Mouse (Mus musculus) hindbrain, embryonic 12.5 days (tissue): ENCODE measurements around the gene Higd1b. TPM values are rescaled to one million over a fixed set of nuclear protein-coding genes. Genes with fewer than 3 reads are reported as not detected.

Experiments
- ATAC-seq: fragments of 200-750 bp; cut with Nextera tagmentation; 2 replicates; pipeline ENCODE4 v1.8.0; 2017; ENCODE audit warnings: moderate TSS enrichment; ENCODE audit not compliant: low FRiP score
- H3K27ac ChIP-seq: fragments of 300-500 bp; sonication (generic); 2 replicates; pipeline ENCODE4 v1.5.1; 2016; ENCODE audit warnings: mild to moderate bottlenecking
- H3K27me3 ChIP-seq: fragments of 300-500 bp; sonication (generic); 2 replicates; pipeline ENCODE4 v1.6.1; 2016; ENCODE audit warnings: mild to moderate bottlenecking
- H3K36me3 ChIP-seq: fragments of 300-500 bp; sonication (generic); 2 replicates; pipeline ENCODE4 v1.6.1; 2016; ENCODE audit warnings: mild to moderate bottlenecking
- H3K4me1 ChIP-seq: fragments of 300-500 bp; sonication (generic); 2 replicates; pipeline ENCODE4 v1.6.1; 2016
- H3K4me2 ChIP-seq: fragments of 300-500 bp; sonication (generic); replicated peaks from 2 replicates; pipeline ENCODE4 v1.6.1; 2016; ENCODE audit warnings: mild to moderate bottlenecking
- H3K4me3 ChIP-seq: fragments of 300-500 bp; sonication (generic); 2 replicates; pipeline ENCODE4 v1.5.1; 2016; ENCODE audit warnings: mild to moderate bottlenecking
- H3K9ac ChIP-seq: fragments of 300-500 bp; sonication (generic); 2 replicates; pipeline ENCODE4 v1.6.1; 2016; ENCODE audit warnings: mild to moderate bottlenecking, moderate library complexity
- H3K9me3 ChIP-seq: fragments of 300-500 bp; sonication (generic); replicated peaks from 2 replicates; pipeline ENCODE4 v1.6.1; 2016; ENCODE audit warnings: mild to moderate bottlenecking
- WGBS: fragments of 180-500 bp; shearing (Covaris S2); methylation state at CpG from one replicate; pipeline ENCODE4 v1.1.7; 2016; 5-methylcytosine and 5-hydroxymethylcytosine counted together
- polyA plus RNA-seq: library from polyadenylated mRNA; unstranded; fragments of >200 nt; fragmentation: Nextera tagmentation; extraction: Ambion mirVana; gene quantifications from 2 replicates; pipeline ENCODE4 v1.2.1, GENCODE M21; 2016

The Higd1b gene
- polyA plus RNA-seq, 1 experiment from 2014 or later: not detected

DNA sequence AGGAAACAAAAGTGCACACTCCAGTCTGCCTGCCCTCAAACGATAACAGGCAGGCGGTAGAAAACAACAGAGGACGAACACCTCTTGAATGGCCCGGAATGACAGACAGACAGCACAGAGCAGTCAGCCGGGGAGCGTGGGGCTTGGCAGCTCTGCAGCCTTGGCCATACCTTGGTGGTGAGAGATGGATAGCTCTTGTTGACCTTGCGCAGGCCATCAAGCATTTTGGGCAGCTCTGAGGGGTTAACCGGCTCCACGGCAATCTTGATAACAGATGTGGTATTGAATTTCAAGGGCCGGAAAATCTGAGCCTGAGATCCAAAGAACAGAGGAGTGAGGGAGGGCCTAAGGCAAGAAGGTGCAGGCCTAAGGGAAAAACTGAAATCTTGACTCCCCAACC lies 10.3 kb downstream of the Higd1b start:
- no peak overlapping the region for H3K4me2 ChIP-seq
- H3K9me3 ChIP-seq: no peaks in the 10 kb centered on the region
- H3K4me3 ChIP-seq: no peak overlapping the region
- WGBS: 85% methylated on average over 10 of the region's 10 CpGs
- no peak for ATAC-seq
- peaks cover 100% of the 10 kb centered on the region for H3K36me3 ChIP-seq
- H3K4me1 ChIP-seq: no peaks in the 10 kb centered on the region
- H3K27me3 ChIP-seq: no peaks in the 10 kb centered on the region
- no peak overlapping the region for H3K27ac ChIP-seq
- no peak overlapping the region for H3K9ac ChIP-seq

DNA sequence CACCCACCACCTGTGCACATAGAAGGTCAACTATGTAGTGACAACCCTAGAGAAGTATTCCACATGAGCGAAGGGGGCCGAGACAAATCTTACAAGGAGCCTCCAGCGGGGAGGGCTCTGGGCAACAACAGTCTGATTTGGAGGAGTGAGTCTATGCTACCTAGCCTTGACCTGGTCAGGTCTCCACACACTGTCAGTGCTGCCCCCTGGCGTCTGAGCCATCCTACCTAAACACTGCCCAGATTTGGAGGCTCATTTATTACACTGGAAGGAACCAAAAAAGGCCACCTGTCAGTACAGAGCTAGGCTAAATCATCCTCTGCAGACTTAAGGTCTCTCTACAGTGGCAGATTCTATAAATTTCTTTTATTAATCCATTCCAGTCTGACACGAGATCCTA lies 16.2 kb downstream of the Higd1b start:
- Histone ChIP-seq H3K27ac (no peak overlapping the region), H3K4me1 (no peaks in the 10 kb centered on the region), H3K36me3 (peaks cover 94% of the 10 kb centered on the region), H3K9ac (no peak overlapping the region), H3K4me2 (no peak overlapping the region), H3K4me3 (no peak overlapping the region), H3K27me3 (no peaks in the 10 kb centered on the region), H3K9me3 (no peaks in the 10 kb centered on the region)
- 69% methylated on average over 5 of the region's 5 CpGs for WGBS
- ATAC-seq: no peak

DNA sequence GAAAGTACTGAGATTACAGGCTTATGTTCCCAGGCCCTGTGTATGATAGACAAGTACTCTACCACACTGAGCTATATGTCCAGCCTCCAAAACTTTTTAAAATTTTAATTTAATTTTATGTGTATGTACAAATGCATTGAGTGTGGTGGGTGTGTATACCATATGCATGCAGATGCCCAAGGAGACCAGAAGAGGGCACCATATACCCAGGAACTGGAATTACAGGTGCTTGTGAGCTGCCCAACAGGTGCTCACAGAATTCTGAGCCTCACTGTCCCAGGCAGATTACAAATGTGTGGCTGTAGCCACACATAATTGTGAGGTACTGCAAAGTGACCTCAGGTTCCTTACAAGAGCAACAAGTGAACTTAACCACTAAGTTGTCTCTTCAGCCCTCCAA lies 18.1 kb downstream of the Higd1b start:
- Histone ChIP-seq H3K9ac (no peak overlapping the region), H3K27me3 (no peaks in the 10 kb centered on the region), H3K27ac (no peak overlapping the region), H3K9me3 (no peaks in the 10 kb centered on the region), H3K4me2 (no peak overlapping the region), H3K4me3 (no peak overlapping the region), H3K4me1 (no peaks in the 10 kb centered on the region), H3K36me3 (peaks cover 94% of the 10 kb centered on the region)
- no peak for ATAC-seq

DNA sequence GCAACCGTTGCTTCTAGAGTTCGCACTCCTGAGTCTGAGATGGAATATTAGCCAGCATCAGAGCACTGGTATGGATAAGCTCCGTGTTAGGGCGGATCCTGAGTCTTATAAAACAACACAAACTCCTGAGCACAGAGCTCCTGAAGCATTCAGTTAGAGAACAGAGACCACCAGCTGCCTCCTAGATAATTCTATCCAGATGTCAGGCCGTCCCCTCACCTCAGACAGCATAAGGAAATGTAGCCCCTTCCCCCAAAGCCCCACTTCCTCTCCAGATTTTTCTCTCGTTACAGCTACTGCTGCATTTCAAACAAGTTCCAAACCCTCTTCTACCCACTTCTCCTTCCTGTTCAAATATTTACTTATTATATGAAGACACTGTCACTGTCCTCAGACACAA lies 20.3 kb downstream of the Higd1b start:
- no peaks in the 10 kb centered on the region for H3K9me3 ChIP-seq
- WGBS: 72% methylated on average over 6 of the region's 6 CpGs
- no peak overlapping the region for H3K9ac ChIP-seq
- no peak overlapping the region for H3K4me2 ChIP-seq
- peaks cover 93% of the 10 kb centered on the region for H3K36me3 ChIP-seq
- H3K27me3 ChIP-seq: no peaks in the 10 kb centered on the region
- H3K4me3 ChIP-seq: no peak overlapping the region
- H3K27ac ChIP-seq: no peak overlapping the region
- ATAC-seq: no peak
- no peaks in the 10 kb centered on the region for H3K4me1 ChIP-seq

DNA sequence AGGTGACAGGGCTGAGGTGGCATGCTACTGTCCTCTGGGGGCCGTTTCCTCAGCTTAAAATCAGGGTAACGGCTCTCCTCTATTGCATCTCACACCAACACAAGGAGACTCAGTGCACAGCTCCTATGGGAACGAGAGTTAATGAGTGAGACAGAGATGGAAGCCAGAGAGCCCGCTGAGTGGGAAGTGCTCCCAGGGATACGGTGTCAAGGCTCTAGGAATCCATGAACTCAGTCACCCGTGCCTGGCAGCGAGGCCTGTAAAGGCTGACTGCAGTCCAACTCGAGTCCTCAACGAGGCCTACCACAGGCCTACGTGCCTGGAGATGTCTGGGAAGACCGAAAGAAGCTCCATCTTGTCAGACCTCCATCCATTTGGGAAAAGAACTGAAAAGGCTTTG lies 23.3 kb downstream of the Higd1b start:
- H3K4me3 ChIP-seq: no peak overlapping the region
- H3K4me1 ChIP-seq: no peaks in the 10 kb centered on the region
- H3K9me3 ChIP-seq: no peaks in the 10 kb centered on the region
- peaks cover 92% of the 10 kb centered on the region for H3K36me3 ChIP-seq
- WGBS: 87% methylated on average over 11 of the region's 11 CpGs
- H3K4me2 ChIP-seq: no peak overlapping the region
- H3K9ac ChIP-seq: no peak overlapping the region
- no peak overlapping the region for H3K27ac ChIP-seq
- H3K27me3 ChIP-seq: no peaks in the 10 kb centered on the region
- no peak for ATAC-seq

DNA sequence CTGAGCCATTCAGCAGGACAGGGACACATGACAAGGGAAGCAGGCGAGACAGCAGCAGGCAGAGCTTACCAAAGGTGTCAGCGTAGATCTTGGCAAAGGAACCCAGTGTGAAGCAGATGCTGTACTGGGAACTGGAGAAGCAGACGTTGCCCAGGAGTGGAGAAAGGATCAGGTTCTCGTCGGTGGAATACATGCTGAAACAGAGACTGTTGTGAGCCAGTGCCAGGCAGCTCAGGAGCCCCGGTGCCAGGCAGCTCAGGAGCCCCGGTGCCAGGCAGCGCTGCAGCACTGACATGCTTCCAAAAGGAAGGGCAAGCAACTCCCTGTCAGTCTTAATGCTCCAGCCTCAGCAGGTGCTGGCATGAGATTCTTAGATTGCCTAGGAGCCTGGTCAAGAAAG lies 24.3 kb downstream of the Higd1b start:
- H3K4me1 ChIP-seq: no peaks in the 10 kb centered on the region
- no peak overlapping the region for H3K27ac ChIP-seq
- H3K36me3 ChIP-seq: peaks cover 86% of the 10 kb centered on the region
- no peaks in the 10 kb centered on the region for H3K27me3 ChIP-seq
- ATAC-seq: no peak
- 92% methylated on average over 8 of the region's 8 CpGs for WGBS
- H3K4me3 ChIP-seq: no peak overlapping the region
- no peak overlapping the region for H3K9ac ChIP-seq
- H3K9me3 ChIP-seq: no peaks in the 10 kb centered on the region
- no peak overlapping the region for H3K4me2 ChIP-seq

DNA sequence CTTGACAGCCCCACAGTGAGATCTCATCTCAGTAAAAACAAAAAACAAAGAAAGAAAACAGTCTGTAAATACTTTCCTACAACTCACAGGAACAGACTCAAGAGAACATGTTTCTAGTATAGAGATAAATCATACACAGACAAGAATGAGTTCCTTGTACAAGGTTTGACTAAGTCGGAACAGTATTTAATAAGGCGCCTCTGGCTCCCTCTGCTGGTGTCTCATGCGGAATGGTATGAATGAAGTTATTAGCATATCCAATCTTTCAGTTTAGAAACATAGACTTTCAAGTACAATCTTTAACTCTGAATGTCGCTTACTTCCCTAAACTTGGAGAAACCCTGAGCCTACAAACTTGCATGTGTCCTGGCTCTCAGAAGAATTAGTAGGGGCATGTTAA lies 28.6 kb downstream of the Higd1b start:
- Histone ChIP-seq H3K27me3 (no peaks in the 10 kb centered on the region), H3K9me3 (no peaks in the 10 kb centered on the region), H3K36me3 (peaks cover 87% of the 10 kb centered on the region), H3K4me1 (no peaks in the 10 kb centered on the region), H3K9ac (no peak overlapping the region), H3K4me3 (no peak overlapping the region), H3K27ac (no peak overlapping the region), H3K4me2 (no peak overlapping the region)
- 43% methylated on average over 4 of the region's 4 CpGs for WGBS
- ATAC-seq: no peak

DNA sequence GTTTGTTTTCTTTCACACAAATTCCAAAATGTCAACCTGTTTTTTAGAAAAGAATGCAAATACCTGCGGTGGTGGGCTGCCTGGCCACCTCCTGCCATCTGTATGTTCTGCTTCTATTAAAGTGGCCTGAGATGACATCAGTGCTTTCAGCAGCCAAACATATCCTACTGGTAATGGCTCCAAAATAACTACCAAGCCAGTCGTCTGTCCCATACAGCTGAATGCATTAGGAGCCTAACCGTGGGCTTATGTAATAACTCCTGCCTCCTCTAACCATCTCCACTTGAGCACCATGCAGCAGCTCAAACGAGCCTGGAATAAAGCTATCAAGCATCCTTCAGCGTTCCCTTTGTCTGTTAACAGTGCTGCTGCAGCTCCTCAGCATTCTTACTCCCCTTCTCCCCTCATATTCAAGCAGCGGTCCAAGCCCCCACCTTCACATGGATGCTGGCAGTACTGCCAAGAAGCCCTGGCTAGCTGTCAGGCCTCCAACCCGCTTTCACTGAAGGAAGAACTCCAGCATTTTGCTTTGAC lies 39.2 kb downstream of the Higd1b start:
- H3K36me3 ChIP-seq: peaks cover 49% of the 10 kb centered on the region
- H3K27me3 ChIP-seq: no peaks in the 10 kb centered on the region
- no peak for ATAC-seq
- H3K4me1 ChIP-seq: peaks cover 8% of the 10 kb centered on the region
- no peak overlapping the region for H3K4me3 ChIP-seq
- H3K27ac ChIP-seq: no peak overlapping the region
- no peaks in the 10 kb centered on the region for H3K9me3 ChIP-seq
- H3K9ac ChIP-seq: no peak overlapping the region
- 93% methylated on average over 7 of the region's 7 CpGs for WGBS
- no peak overlapping the region for H3K4me2 ChIP-seq

DNA sequence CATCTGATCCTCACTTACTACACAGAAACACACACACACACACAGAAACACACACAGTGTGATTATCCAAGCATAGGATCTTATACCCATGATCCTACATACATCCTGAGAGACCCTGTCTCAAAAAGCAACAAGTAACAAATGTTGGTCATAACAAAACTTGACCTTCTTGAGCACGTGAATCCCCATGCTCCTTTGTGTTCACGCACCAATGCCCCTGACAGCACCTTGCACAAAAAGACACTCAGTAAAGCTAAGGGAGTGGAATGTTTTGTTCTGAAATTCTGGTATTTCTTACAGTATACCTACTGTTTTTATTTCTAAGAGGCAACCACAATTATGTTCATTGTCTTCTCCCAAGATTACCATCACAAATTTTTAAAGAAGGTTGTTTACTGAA lies 43.9 kb downstream of the Higd1b start:
- 66% methylated on average over 2 of the region's 2 CpGs for WGBS
- no peak for ATAC-seq
- peaks cover 13% of the 10 kb centered on the region for H3K27me3 ChIP-seq
- 0 out of 2 replicates have a peak overlapping the region, but pooled peaks have one; percentile 76 for H3K4me3 ChIP-seq
- no peak overlapping the region for H3K27ac ChIP-seq
- peaks cover 23% of the 10 kb centered on the region for H3K36me3 ChIP-seq
- H3K4me1 ChIP-seq: peaks cover 17% of the 10 kb centered on the region
- peak overlapping the region; percentile 72 for H3K4me2 ChIP-seq
- H3K9ac ChIP-seq: no peak overlapping the region
- H3K9me3 ChIP-seq: no peaks in the 10 kb centered on the region

DNA sequence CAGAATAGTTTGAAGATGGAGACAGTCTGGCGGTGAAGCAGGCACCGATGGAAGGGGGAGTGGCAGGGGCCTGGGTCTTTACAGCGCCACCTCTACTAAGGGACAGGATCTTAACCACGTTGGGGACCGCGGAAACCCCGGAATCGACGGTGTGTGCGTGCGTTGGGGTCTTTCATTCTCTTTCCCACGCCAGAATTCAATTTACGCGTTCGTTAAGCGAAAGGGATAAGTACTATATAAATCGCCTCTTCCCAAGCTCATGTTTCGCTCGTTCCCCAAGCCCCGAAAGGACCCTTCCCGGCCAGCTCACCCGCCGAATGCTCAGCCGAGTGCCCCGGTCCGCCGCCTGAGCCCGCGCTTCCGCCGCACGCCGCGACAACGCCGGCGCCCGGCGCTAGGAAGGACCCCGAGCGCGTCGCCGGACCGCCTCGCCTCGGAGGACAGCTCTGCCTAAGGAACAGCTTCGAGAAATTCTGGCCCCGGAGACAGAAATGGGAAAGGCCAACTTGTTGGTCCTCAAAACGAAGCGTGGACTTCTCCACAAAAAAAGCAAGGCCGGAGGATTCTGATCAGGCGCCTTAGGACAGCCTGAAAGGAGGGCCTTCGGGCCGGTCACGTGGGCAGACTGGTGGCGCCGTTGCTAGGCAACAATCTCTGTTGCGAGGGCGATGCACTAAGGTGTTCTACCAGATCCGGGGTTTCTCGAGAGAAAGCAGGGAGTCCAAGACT lies 45.1 kb downstream of the Higd1b start, which contains the start of the genes Eftud2 and Ccdc103:
Eftud2 (minus strand) TSS at position 401 of the 729 bp plus-strand sequence.
Ccdc103 (plus strand) TSS at position 620 of the 729 bp plus-strand sequence.
- peak within 1 kb of the TSS; percentile 77 for H3K9ac ChIP-seq
- under 1% methylated on average over 62 of the region's 62 CpGs for WGBS
- no peaks in the 10 kb centered on the region for H3K9me3 ChIP-seq
- peaks cover 17% of the 10 kb centered on the region for H3K4me1 ChIP-seq
- peaks cover 22% of the 10 kb centered on the region for H3K27me3 ChIP-seq
- peak within 1 kb of the TSS; percentile 72 for H3K4me2 ChIP-seq
- peak; percentile 94 for ATAC-seq
- peak within 1 kb of the TSS; percentile 76 for H3K4me3 ChIP-seq
- peak within 1 kb of the TSS; percentile 81 for H3K27ac ChIP-seq
- peaks cover 12% of the 10 kb centered on the region for H3K36me3 ChIP-seq

DNA sequence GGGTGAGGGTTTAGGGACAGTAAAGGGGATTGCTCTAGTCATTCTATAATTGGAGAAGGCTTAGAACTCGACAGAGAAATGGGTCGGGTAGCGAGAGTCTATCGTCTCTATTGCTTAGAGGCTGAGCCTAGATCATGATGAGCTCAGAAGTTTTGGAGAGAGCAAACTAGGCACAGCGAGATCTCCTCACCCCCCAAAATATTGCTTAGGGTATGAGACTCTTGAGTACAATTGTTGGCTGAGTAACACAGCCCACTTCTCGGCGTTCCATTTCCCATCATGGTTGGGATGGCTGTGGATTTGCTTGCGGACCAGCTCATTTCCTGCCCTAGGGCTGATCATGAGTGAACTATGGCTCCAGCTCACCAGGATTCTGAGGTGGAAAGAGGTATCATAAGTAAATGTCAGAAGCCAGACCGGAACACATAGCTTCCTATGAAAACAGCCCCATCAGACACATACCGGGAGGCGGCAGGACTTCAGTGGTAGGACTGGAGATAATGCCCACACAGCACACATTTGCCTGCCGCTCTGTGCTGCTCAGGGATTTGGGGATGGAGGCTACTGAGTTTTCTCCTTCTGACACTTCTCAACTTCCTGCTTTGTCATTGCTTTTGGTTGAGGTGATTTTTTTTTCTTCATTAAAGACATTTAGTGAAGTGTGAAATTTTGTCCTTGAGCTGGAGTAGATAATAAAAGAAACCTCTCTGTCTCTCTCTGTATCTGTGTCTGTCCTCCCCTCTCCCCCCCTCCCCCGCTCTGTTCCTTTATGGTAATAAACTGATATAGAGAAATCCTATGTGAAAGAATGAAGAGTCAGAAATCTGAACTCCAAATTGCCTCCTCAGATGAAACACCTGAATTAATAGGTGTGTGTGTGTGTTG lies 45.9 kb downstream of the Higd1b start:
- no peak; the same call in none of the 2 replicates for ATAC-seq
- H3K36me3 ChIP-seq: peaks cover 7% of the 10 kb centered on the region
- H3K4me1 ChIP-seq: peaks cover 17% of the 10 kb centered on the region
- no peaks in the 10 kb centered on the region for H3K9me3 ChIP-seq
- WGBS: 19% methylated on average over 13 of the region's 13 CpGs
- H3K9ac ChIP-seq: peak overlapping the region; percentile 77
- H3K4me2 ChIP-seq: peak overlapping the region; percentile 72
- H3K27me3 ChIP-seq: peaks cover 27% of the 10 kb centered on the region
- peak overlapping the region; percentile 76 for H3K4me3 ChIP-seq
- H3K27ac ChIP-seq: no peak overlapping the region

DNA sequence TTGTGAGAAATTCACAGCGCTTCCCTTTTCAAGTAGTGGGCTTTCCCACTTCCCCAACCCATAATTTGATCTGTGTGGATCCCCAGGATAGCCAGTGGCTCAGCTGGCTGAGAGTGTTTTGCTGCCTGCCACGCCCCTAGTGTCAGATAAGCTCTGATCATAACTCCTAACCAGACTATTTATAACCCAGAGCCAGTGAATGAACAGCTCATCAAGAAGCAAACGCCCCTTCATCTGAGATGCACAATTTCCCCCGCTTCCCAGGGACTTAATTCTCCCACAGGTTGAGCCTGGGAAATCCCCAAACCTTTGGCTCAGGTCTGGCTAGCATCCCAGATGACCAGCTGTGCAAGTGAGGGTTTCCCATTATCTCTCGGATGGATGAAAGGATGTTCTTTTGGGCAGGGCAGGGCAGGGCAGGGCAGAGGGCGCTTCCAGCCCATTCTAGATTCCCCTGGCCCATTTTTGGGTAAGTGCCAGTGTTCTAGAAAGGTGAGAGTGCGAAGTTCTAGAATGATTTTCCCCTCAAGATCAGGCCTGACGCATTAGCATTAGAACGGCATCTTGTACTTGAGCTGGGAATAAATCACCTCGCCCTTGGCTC lies 49.1 kb downstream of the Higd1b start, which contains the start of gene Fam187a:
Fam187a (plus strand) TSS at position 554 of the 604 bp plus-strand sequence.
- ATAC-seq: no peak
- Histone ChIP-seq H3K4me3 (no peak within 1 kb of the TSS), H3K4me1 (peaks cover 15% of the 10 kb centered on the region), H3K36me3 (no peaks in the 10 kb centered on the region), H3K9ac (no peak within 1 kb of the TSS), H3K4me2 (no peak within 1 kb of the TSS), H3K27me3 (peaks cover 40% of the 10 kb centered on the region), H3K27ac (no peak within 1 kb of the TSS), H3K9me3 (no peaks in the 10 kb centered on the region)
- 67% methylated on average over 10 of the region's 10 CpGs for WGBS
